Mouse (Mus musculus) small intestine, adult 2 months (tissue): ENCODE results near the gene Ube2r2.

Experiments used
- CTCF ChIP-seq: fragments of 200-500 bp; IDR thresholded peaks from 2 replicates; pipeline ENCODE4 v1.5.1; 2012; ENCODE audit warnings: low read depth, mild to moderate bottlenecking, control low read depth, inconsistent platforms, low read length, moderate library complexity, mixed read lengths; ENCODE audit not compliant: insufficient replicate concordance, insufficient read length; ENCODE audit errors: extremely low read depth
- POLR2A ChIP-seq: fragments of 200-500 bp; IDR thresholded peaks from 2 replicates; pipeline ENCODE4 v1.6.1; 2012; ENCODE audit warnings: low read depth, mild to moderate bottlenecking, control low read depth, inconsistent platforms, low read length, moderate library complexity

DNA sequence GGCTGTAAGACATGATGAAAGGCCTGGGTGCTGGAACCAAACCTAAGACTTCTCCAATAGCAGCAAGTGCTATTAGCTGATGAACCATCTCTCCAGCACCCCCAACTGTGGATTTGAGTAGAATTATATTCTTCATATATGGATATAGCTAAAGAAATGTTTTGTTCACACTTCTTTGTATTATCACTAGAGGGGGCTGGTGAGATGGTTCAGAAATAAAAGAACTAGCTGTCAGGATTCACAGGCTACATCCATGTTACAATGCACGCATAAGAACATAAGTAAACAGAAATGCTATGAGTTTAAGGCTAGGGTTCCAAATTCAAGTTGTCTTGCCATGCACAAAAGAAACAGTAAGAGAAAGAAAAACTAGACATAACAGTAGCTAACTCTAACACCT is 89.9 kb downstream of the Ube2r2 start:
- no peak for TF ChIP-seq CTCF
- no peak for TF ChIP-seq POLR2A
